Mouse (Mus musculus): ENCODE data around the gene Cdrt4. TPM values are rescaled to one million over a fixed set of nuclear protein-coding genes. Genes with fewer than 3 reads are reported as not detected.

The Cdrt4 gene
- polyA plus RNA-seq, 1 experiment from 2014 or later: not detected

GRCm38 (mm10) chr11:62921052-62921977 lies 29.7 kb upstream of the Cdrt4 start:
- H3K27ac ChIP-seq (replicated peaks): peak overlapping the region; percentile 44; the same call in 1 of the 2 replicates
- ATAC-seq (replicated peaks): peak; percentile 94
- H3K4me3 ChIP-seq: peak overlapping the region; percentile 31
- H3K36me3 ChIP-seq: no peaks in the 10 kb centered on the region
- H3K4me1 ChIP-seq: peaks cover 9% of the 10 kb centered on the region; the same call in 1 of the 2 replicates
- peak overlapping the region; percentile 4; the same call in 1 of the 2 replicates for H3K9ac ChIP-seq (replicated peaks)
- H3K27me3 ChIP-seq: no peaks in the 10 kb centered on the region
- WGBS: 33% methylated on average over 25 of the region's 25 CpGs
- no peaks in the 10 kb centered on the region for H3K9me3 ChIP-seq
- H3K4me2 ChIP-seq (replicated peaks): peak overlapping the region; percentile 36

- Histone ChIP-seq H3K4me1 (peaks cover 9% of the 10 kb centered on the region; the same call in 1 of the 2 replicates), H3K27me3 (no peaks in the 10 kb centered on the region), H3K4me3 (no peak overlapping the region), H3K4me2 (replicated peaks) (no peak overlapping the region), H3K36me3 (no peaks in the 10 kb centered on the region), H3K9ac (replicated peaks) (no peak overlapping the region), H3K9me3 (no peaks in the 10 kb centered on the region), H3K27ac (replicated peaks) (no peak overlapping the region)
- no peak for ATAC-seq (replicated peaks)
- WGBS: 91% methylated on average over 6 of the region's 6 CpGs
Measured at GRCm38 (mm10) chr11:62924091-62924761, 26.8 kb upstream of the Cdrt4 start.

GRCm38 (mm10) chr11:62929799-62930198 lies 21.2 kb upstream of the Cdrt4 start:
- Histone ChIP-seq H3K4me1 (no peaks in the 10 kb centered on the region), H3K27ac (replicated peaks) (no peak overlapping the region), H3K36me3 (no peaks in the 10 kb centered on the region), H3K9me3 (no peaks in the 10 kb centered on the region), H3K4me3 (no peak overlapping the region), H3K9ac (replicated peaks) (no peak overlapping the region), H3K27me3 (no peaks in the 10 kb centered on the region), H3K4me2 (replicated peaks) (no peak overlapping the region)
- 91% methylated on average over 3 of the region's 3 CpGs for WGBS
- no peak for ATAC-seq (replicated peaks)

- H3K9ac ChIP-seq (replicated peaks): no peak overlapping the region
- H3K4me1 ChIP-seq: no peaks in the 10 kb centered on the region
- no peaks in the 10 kb centered on the region for H3K36me3 ChIP-seq
- no peak for ATAC-seq (replicated peaks)
- no peaks in the 10 kb centered on the region for H3K9me3 ChIP-seq
- H3K4me3 ChIP-seq: no peak overlapping the region
- no peaks in the 10 kb centered on the region for H3K27me3 ChIP-seq
- 85% methylated on average over 4 of the region's 4 CpGs for WGBS
- no peak overlapping the region for H3K27ac ChIP-seq (replicated peaks)
- H3K4me2 ChIP-seq (replicated peaks): no peak overlapping the region
Measured at GRCm38 (mm10) chr11:62930574-62930973, 20.4 kb upstream of the Cdrt4 start.

- WGBS: 91% methylated on average over 5 of the region's 5 CpGs
- Histone ChIP-seq H3K4me3 (no peak overlapping the region), H3K36me3 (no peaks in the 10 kb centered on the region), H3K27ac (replicated peaks) (no peak overlapping the region), H3K27me3 (no peaks in the 10 kb centered on the region), H3K4me2 (replicated peaks) (no peak overlapping the region), H3K4me1 (no peaks in the 10 kb centered on the region), H3K9ac (replicated peaks) (no peak overlapping the region), H3K9me3 (no peaks in the 10 kb centered on the region)
- ATAC-seq (replicated peaks): no peak
Measured at GRCm38 (mm10) chr11:62931141-62931540, 19.9 kb upstream of the Cdrt4 start.

- no peaks in the 10 kb centered on the region for H3K27me3 ChIP-seq
- no peaks in the 10 kb centered on the region for H3K36me3 ChIP-seq
- no peaks in the 10 kb centered on the region for H3K4me1 ChIP-seq
- no peak for ATAC-seq (replicated peaks)
- H3K9ac ChIP-seq (replicated peaks): no peak overlapping the region
- no peak overlapping the region for H3K4me3 ChIP-seq
- no peak overlapping the region for H3K27ac ChIP-seq (replicated peaks)
- H3K4me2 ChIP-seq (replicated peaks): no peak overlapping the region
- no peaks in the 10 kb centered on the region for H3K9me3 ChIP-seq
- WGBS: 94% methylated on average over 9 of the region's 9 CpGs
Measured at GRCm38 (mm10) chr11:62933099-62933498, 17.9 kb upstream of the Cdrt4 start.

GRCm38 (mm10) chr11:62934795-62935514 lies 16.0 kb upstream of the Cdrt4 start:
- H3K4me1 ChIP-seq: no peaks in the 10 kb centered on the region
- 85% methylated on average over 11 of the region's 11 CpGs for WGBS
- H3K9ac ChIP-seq (replicated peaks): no peak overlapping the region
- H3K4me3 ChIP-seq: no peak overlapping the region
- no peaks in the 10 kb centered on the region for H3K27me3 ChIP-seq
- H3K36me3 ChIP-seq: no peaks in the 10 kb centered on the region
- H3K27ac ChIP-seq (replicated peaks): no peak overlapping the region
- H3K9me3 ChIP-seq: no peaks in the 10 kb centered on the region
- ATAC-seq (replicated peaks): no peak
- H3K4me2 ChIP-seq (replicated peaks): no peak overlapping the region

GRCm38 (mm10) chr11:62937986-62938385 lies 13.0 kb upstream of the Cdrt4 start:
- H3K9me3 ChIP-seq: no peaks in the 10 kb centered on the region
- 86% methylated on average over 6 of the region's 6 CpGs for WGBS
- no peak for ATAC-seq (replicated peaks)

GRCm38 (mm10) chr11:62938921-62939320 lies 12.1 kb upstream of the Cdrt4 start:
- no peak overlapping the region for H3K4me3 ChIP-seq
- H3K4me1 ChIP-seq: no peaks in the 10 kb centered on the region
- H3K9me3 ChIP-seq: no peaks in the 10 kb centered on the region
- ATAC-seq (replicated peaks): no peak
- no peaks in the 10 kb centered on the region for H3K36me3 ChIP-seq
- no peak overlapping the region for H3K4me2 ChIP-seq (replicated peaks)
- no peak overlapping the region for H3K9ac ChIP-seq (replicated peaks)
- no peak overlapping the region for H3K27ac ChIP-seq (replicated peaks)
- no peaks in the 10 kb centered on the region for H3K27me3 ChIP-seq
- 68% methylated on average over 5 of the region's 5 CpGs for WGBS

More at GRCm38 (mm10) chr11:62937986-62938385, 13.0 kb upstream of the Cdrt4 start:
- H3K27me3 ChIP-seq: no peaks in the 10 kb centered on the region
- no peaks in the 10 kb centered on the region for H3K4me1 ChIP-seq
- no peak overlapping the region for H3K4me2 ChIP-seq (replicated peaks)
- H3K27ac ChIP-seq (replicated peaks): no peak overlapping the region
- no peak overlapping the region for H3K9ac ChIP-seq (replicated peaks)
- H3K36me3 ChIP-seq: no peaks in the 10 kb centered on the region
- no peak overlapping the region for H3K4me3 ChIP-seq

- no peaks in the 10 kb centered on the region for H3K36me3 ChIP-seq
- no peaks in the 10 kb centered on the region for H3K9me3 ChIP-seq
- H3K4me1 ChIP-seq: no peaks in the 10 kb centered on the region
- no peaks in the 10 kb centered on the region for H3K27me3 ChIP-seq
- H3K9ac ChIP-seq (replicated peaks): no peak overlapping the region
- no peak overlapping the region for H3K4me2 ChIP-seq (replicated peaks)
- H3K4me3 ChIP-seq: no peak overlapping the region
- no peak overlapping the region for H3K27ac ChIP-seq (replicated peaks)
- no peak for ATAC-seq (replicated peaks)
- 95% methylated on average over 3 of the region's 3 CpGs for WGBS
Measured at GRCm38 (mm10) chr11:62940176-62940575, 10.8 kb upstream of the Cdrt4 start.

- no peak overlapping the region for H3K4me3 ChIP-seq
- WGBS: 63% methylated on average over 6 of the region's 6 CpGs
- no peak overlapping the region for H3K4me2 ChIP-seq (replicated peaks)
- no peaks in the 10 kb centered on the region for H3K9me3 ChIP-seq
- ATAC-seq (replicated peaks): no peak
- no peaks in the 10 kb centered on the region for H3K36me3 ChIP-seq
- no peak overlapping the region for H3K9ac ChIP-seq (replicated peaks)
- H3K4me1 ChIP-seq: no peaks in the 10 kb centered on the region
- H3K27ac ChIP-seq (replicated peaks): no peak overlapping the region
- no peaks in the 10 kb centered on the region for H3K27me3 ChIP-seq
Measured at GRCm38 (mm10) chr11:62943538-62943937, 7.5 kb upstream of the Cdrt4 start.

- Histone ChIP-seq H3K9ac (replicated peaks) (no peak overlapping the region), H3K9me3 (no peaks in the 10 kb centered on the region), H3K27me3 (no peaks in the 10 kb centered on the region), H3K27ac (replicated peaks) (no peak overlapping the region), H3K36me3 (no peaks in the 10 kb centered on the region), H3K4me1 (no peaks in the 10 kb centered on the region), H3K4me2 (replicated peaks) (no peak overlapping the region), H3K4me3 (no peak overlapping the region)
- ATAC-seq (replicated peaks): no peak
- WGBS: 63% methylated on average over 4 of the region's 4 CpGs
Measured at GRCm38 (mm10) chr11:62945514-62945913, 5.5 kb upstream of the Cdrt4 start.

Data from forebrain, embryonic 15.5 days (tissue).